9 mouse cellular contexts compared by ENCODE assay signal in the genomic region with DNA sequence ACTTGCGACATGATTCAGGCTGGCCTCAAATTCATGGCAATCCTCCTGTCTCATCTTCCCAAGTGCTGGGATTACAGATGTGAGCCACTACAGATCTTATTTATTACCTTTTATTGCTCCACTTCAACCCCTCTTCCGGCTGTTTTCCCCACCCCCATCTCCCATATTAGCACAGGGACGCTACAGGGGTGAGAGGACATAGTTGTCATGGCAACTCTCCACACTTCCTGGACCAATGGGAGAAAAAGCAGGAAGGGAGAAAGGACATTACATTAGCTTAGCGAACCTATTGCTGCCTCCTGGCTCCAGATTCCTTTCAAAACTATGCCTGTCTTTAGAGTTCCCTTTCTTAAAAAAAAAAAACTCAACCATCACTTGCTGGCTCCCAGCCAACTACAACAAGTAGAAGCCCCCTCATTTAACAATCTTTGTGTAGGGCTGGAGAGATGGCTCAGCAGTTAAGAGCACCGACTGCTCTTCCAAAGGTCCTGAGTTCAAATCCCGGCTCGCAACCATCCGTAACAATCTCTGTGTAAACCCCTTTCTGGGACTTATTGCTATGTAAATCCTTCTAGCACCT. TPM values are rescaled to one million over a fixed set of nuclear protein-coding genes. Genes with fewer than 3 reads are reported as not detected.
DNase-seq lines count a peak whose midpoint lies in the region; ATAC-seq and TF ChIP-seq lines count a peak whose summit lies in the region.
"Had no signal": no experiment of that assay in that cellular context is flagged by ENCODE, and none has a peak within 500 bp of the region (broad histone marks: within the 10 kb centered on the region; RNA-seq: fewer than 3 reads in every experiment).

No protein-coding gene starts in this region.

- ATAC-seq in kidney, embryonic 16.5 days (ENCODE audit: low FRiP score, low TSS enrichment): no peak
- ATAC-seq in hindbrain, postnatal 0 days: no peak
- no peak for ATAC-seq in megakaryocyte progenitor cell, adult 5-6 weeks (replicated peaks; ENCODE audit: poor library complexity)
- ATAC-seq in monocyte, adult 5-6 weeks (replicated peaks; ENCODE audit: insufficient number of reproducible peaks, low FRiP score, low TSS enrichment, poor library complexity, severe bottlenecking): no peak

- H3K27ac ChIP-seq in kidney, embryonic 16.5 days (ENCODE audit: low read length): no peak overlapping the region
- no peak overlapping the region for H3K27ac ChIP-seq in hindbrain, postnatal 0 days

- H3K9ac ChIP-seq in kidney, embryonic 16.5 days (replicated peaks; ENCODE audit: low read length): no peak overlapping the region
- H3K9ac ChIP-seq in hindbrain, postnatal 0 days (replicated peaks; ENCODE audit: low read length): peak overlapping the region; percentile 44; the same call in 1 of the 2 replicates

- peaks cover 46% of the 10 kb centered on the region for H3K4me1 ChIP-seq in kidney, embryonic 16.5 days (ENCODE audit: insufficient read depth, low read length)
- 0 out of 2 replicates have a peak, but pooled peaks cover 5% of the 10 kb centered on the region for H3K4me1 ChIP-seq in hindbrain, postnatal 0 days (ENCODE audit: insufficient read depth, low read length)

- peak overlapping the region; percentile 35 for H3K4me3 ChIP-seq in kidney, embryonic 16.5 days (ENCODE audit: low read length)
- peak overlapping the region; percentile 32 for H3K4me3 ChIP-seq in hindbrain, postnatal 0 days (ENCODE audit: low read length)

- peak overlapping the region; percentile 56 for H3K4me2 ChIP-seq in kidney, embryonic 16.5 days (replicated peaks; ENCODE audit: low read depth, low read length)
- H3K4me2 ChIP-seq in hindbrain, postnatal 0 days (ENCODE audit: low read depth, low read length): peak overlapping the region; percentile 67

- H3K27me3 ChIP-seq in kidney, embryonic 16.5 days (ENCODE audit: insufficient read depth, low read length): peaks cover 6% of the 10 kb centered on the region
- H3K27me3 ChIP-seq in hindbrain, postnatal 0 days (ENCODE audit: insufficient read depth, low read length): no peaks in the 10 kb centered on the region
- H3K27me3 ChIP-seq: Patski had no signal

- TF ChIP-seq CTCF in hindbrain, postnatal 0 days (IDR thresholded peaks at IDR 0.05; ENCODE audit: low read depth): no peak

- H3K9me3 ChIP-seq in kidney, embryonic 16.5 days (ENCODE audit: low read length): no peaks in the 10 kb centered on the region
- no peaks in the 10 kb centered on the region for H3K9me3 ChIP-seq in hindbrain, postnatal 0 days (ENCODE audit: low read length)

- 13% methylated on average over 8 of the region's 8 CpGs for WGBS in kidney, embryonic 16.5 days
- WGBS in hindbrain, postnatal 0 days: 15% methylated on average over 8 of the region's 8 CpGs

- no peak for DNase-seq in kidney, postnatal 14 days
- DNase-seq in embryo, embryonic 10.5 days (ENCODE audit: low spot score): peak; percentile 45
- DNase-seq in hindbrain, postnatal 0 days (ENCODE audit: low spot score): peak; percentile 71
- DNase-seq in naive thymus-derived CD4-positive, alpha-beta T cell, adult 2 months (ENCODE audit: low read depth): peak; percentile 43
- no peak for DNase-seq in adrenal gland, postnatal 10 days

- H3K36me3 ChIP-seq in kidney, embryonic 16.5 days (ENCODE audit: insufficient read depth, low read length): no peaks in the 10 kb centered on the region
- H3K36me3 ChIP-seq in hindbrain, postnatal 0 days (ENCODE audit: insufficient read depth, low read length): no peaks in the 10 kb centered on the region

RNA-seq across cellular contexts. Expression of gene Kcnip2, which starts 3.1 kb away (rescaled TPM):
- 2.0 and 2.3 TPM in 2 replicates for polyA plus RNA-seq in kidney, embryonic 16.5 days (2015; fragmentation: Nextera tagmentation; extraction: Ambion mirVana)
- 17.8 and 30.3 TPM in 2 replicates for total RNA-seq in hindbrain, postnatal 0 days (2014; rRNA removed)
- polyA plus RNA-seq in hindbrain, postnatal 0 days (2015; fragmentation: Nextera tagmentation; extraction: Ambion mirVana): 16.5 and 17.8 TPM in 2 replicates
- total RNA-seq in adrenal gland, postnatal 10 days (2021): under 1 TPM; 0.24 to 0.30 TPM
- total RNA-seq in megakaryocyte progenitor cell, adult 5-6 weeks (2015): 1.5 TPM in 1 of 2 replicates, not detected in the other
- total RNA-seq in megakaryocyte progenitor cell, adult 5-6 weeks (2017): 0.07 TPM in 1 of 2 replicates, not detected in the other
- total RNA-seq in monocyte, adult 5-6 weeks (2017): not detected in 3 replicates

RNA-seq across cellular contexts. Expression of gene Mgea5, which starts 29.1 kb away (rescaled TPM):
- polyA plus RNA-seq in kidney, embryonic 16.5 days (2015; fragmentation: Nextera tagmentation; extraction: Ambion mirVana): 42.9 and 52.3 TPM in 2 replicates
- 135 and 154 TPM in 2 replicates for total RNA-seq in hindbrain, postnatal 0 days (2014; rRNA removed)
- 74.2 and 78.0 TPM in 2 replicates for polyA plus RNA-seq in hindbrain, postnatal 0 days (2015; fragmentation: Nextera tagmentation; extraction: Ambion mirVana)
- 10 to 100 TPM; 54.7 to 69.3 TPM for total RNA-seq in adrenal gland, postnatal 10 days (2021)
- total RNA-seq in megakaryocyte progenitor cell, adult 5-6 weeks (2015): 65.4 and 66.0 TPM in 2 replicates
- 109 and 124 TPM in 2 replicates for total RNA-seq in megakaryocyte progenitor cell, adult 5-6 weeks (2017)
- 301 to 380 TPM (median 322 TPM) in 3 replicates for total RNA-seq in monocyte, adult 5-6 weeks (2017)

Comparison
In these comparisons a context has a peak if more than half of its experiments do, and no peak if none do; other contexts are left out.
1. DNase-seq: peak in embryo, embryonic 10.5 days (single experiment), hindbrain, postnatal 0 days (single experiment) and naive thymus-derived CD4-positive, alpha-beta T cell, adult 2 months (single experiment); none in kidney, postnatal 14 days (single experiment) and adrenal gland, postnatal 10 days (single experiment).